Mouse (Mus musculus) hindbrain, embryonic 12.5 days (tissue): ENCODE data around the gene Grk2. TPM values are rescaled to one million over a fixed set of nuclear protein-coding genes. Genes with fewer than 3 reads are reported as not detected.
A peak's percentile ranks its signal among the peaks of the same experiment; 100 is the strongest.

Source experiments
- ATAC-seq: fragments of 200-750 bp; cut with Nextera tagmentation; 2 replicates; pipeline ENCODE4 v1.8.0; 2017; ENCODE audit warnings: moderate TSS enrichment; ENCODE audit not compliant: low FRiP score
- H3K27ac ChIP-seq: fragments of 300-500 bp; sonication (generic); 2 replicates; pipeline ENCODE4 v1.5.1; 2016; ENCODE audit warnings: mild to moderate bottlenecking
- H3K27me3 ChIP-seq: fragments of 300-500 bp; sonication (generic); 2 replicates; pipeline ENCODE4 v1.6.1; 2016; ENCODE audit warnings: mild to moderate bottlenecking
- H3K36me3 ChIP-seq: fragments of 300-500 bp; sonication (generic); 2 replicates; pipeline ENCODE4 v1.6.1; 2016; ENCODE audit warnings: mild to moderate bottlenecking
- H3K4me1 ChIP-seq: fragments of 300-500 bp; sonication (generic); 2 replicates; pipeline ENCODE4 v1.6.1; 2016
- H3K4me2 ChIP-seq: fragments of 300-500 bp; sonication (generic); replicated peaks from 2 replicates; pipeline ENCODE4 v1.6.1; 2016; ENCODE audit warnings: mild to moderate bottlenecking
- H3K4me3 ChIP-seq: fragments of 300-500 bp; sonication (generic); 2 replicates; pipeline ENCODE4 v1.5.1; 2016; ENCODE audit warnings: mild to moderate bottlenecking
- H3K9ac ChIP-seq: fragments of 300-500 bp; sonication (generic); 2 replicates; pipeline ENCODE4 v1.6.1; 2016; ENCODE audit warnings: mild to moderate bottlenecking, moderate library complexity
- H3K9me3 ChIP-seq: fragments of 300-500 bp; sonication (generic); replicated peaks from 2 replicates; pipeline ENCODE4 v1.6.1; 2016; ENCODE audit warnings: mild to moderate bottlenecking
- WGBS: fragments of 180-500 bp; shearing (Covaris S2); methylation state at CpG from one replicate; pipeline ENCODE4 v1.1.7; 2016; 5-methylcytosine and 5-hydroxymethylcytosine counted together
- polyA plus RNA-seq: library from polyadenylated mRNA; unstranded; fragments of >200 nt; fragmentation: Nextera tagmentation; extraction: Ambion mirVana; gene quantifications from 2 replicates; pipeline ENCODE4 v1.2.1, GENCODE M21; 2016

Grk2 gene
- polyA plus RNA-seq = 21.8 and 22.0 TPM in 2 replicates

DNA sequence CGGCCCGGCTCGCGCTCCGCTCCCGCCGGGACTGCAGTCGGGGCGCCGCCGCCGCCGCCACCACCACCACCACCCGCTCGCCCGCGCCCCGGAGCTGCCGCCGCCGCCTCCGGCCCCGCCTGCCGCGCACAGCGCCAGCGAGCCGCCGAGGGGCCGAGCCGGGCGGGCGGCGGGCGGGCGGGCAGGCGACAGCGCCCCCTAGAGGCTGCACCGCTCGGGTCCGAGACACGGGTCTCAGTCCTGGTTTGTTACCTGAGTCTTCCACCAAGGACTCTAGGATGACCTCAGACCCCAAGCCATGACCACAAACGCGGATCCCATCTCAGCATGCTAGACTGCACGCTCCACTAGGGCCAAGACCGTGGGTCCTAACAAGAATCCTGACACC, at the start of gene Grk2:
Gene Grk2 (minus strand): TSS at position 33 of the 388 bp plus-strand sequence.
- peaks cover 45% of the 10 kb centered on the region for H3K4me1 ChIP-seq
- H3K36me3 ChIP-seq = no peaks in the 10 kb centered on the region
- peak; percentile 75 for ATAC-seq

DNA sequence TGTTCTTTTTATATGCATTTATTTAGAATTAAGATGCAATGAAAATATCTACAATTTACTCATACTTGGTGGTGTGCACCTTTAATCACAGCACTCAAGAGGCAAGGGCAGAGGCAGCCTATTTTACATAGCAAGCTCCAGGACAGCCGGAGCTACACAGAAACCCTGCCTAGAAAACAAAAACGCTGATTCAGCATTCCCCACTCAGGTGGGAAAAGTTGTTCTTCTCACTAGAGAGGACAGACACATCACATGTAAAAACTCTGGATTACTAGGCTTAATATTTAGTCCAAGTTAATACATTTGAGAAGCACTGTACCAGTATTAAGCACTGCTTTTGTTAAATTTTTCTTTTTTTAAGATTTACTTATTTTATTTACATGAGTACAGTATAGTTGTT, 43.4 kb upstream of the Grk2 start:
- H3K4me2 ChIP-seq = no peak overlapping the region
- no peaks in the 10 kb centered on the region for H3K4me1 ChIP-seq
- no peak overlapping the region for H3K4me3 ChIP-seq
- no peaks in the 10 kb centered on the region for H3K27me3 ChIP-seq
- no peaks in the 10 kb centered on the region for H3K9me3 ChIP-seq
- peaks cover 41% of the 10 kb centered on the region for H3K36me3 ChIP-seq
- H3K27ac ChIP-seq = no peak overlapping the region
- no peak for ATAC-seq
- no peak overlapping the region for H3K9ac ChIP-seq
- WGBS = 90% methylated on average over 2 of the region's 2 CpGs

More for the DNA sequence above, at the start of gene Grk2:
- Histone ChIP-seq H3K27me3 (no peaks in the 10 kb centered on the region; the same call in 1 of the 2 replicates), H3K27ac (peak within 1 kb of the TSS; percentile 83), H3K4me3 (peak within 1 kb of the TSS; percentile 93), H3K9me3 (no peaks in the 10 kb centered on the region), H3K4me2 (peak within 1 kb of the TSS; percentile 81), H3K9ac (peak within 1 kb of the TSS; percentile 97)
- WGBS = under 1% methylated on average over 26 of the region's 46 CpGs

GRCm38 (mm10) chr19:4346479-4346878, 40.5 kb upstream of the Grk2 start:
- H3K27ac ChIP-seq = no peak overlapping the region
- H3K4me1 ChIP-seq = no peaks in the 10 kb centered on the region
- no peak overlapping the region for H3K4me3 ChIP-seq
- H3K36me3 ChIP-seq = peaks cover 44% of the 10 kb centered on the region
- ATAC-seq = no peak
- WGBS = 100% methylated on average over 1 of the region's 1 CpGs
- H3K9me3 ChIP-seq = no peaks in the 10 kb centered on the region
- H3K4me2 ChIP-seq = no peak overlapping the region
- no peak overlapping the region for H3K9ac ChIP-seq
- H3K27me3 ChIP-seq = no peaks in the 10 kb centered on the region

GRCm38 (mm10) chr19:4338162-4338561, 32.1 kb upstream of the Grk2 start:
- no peak overlapping the region for H3K27ac ChIP-seq
- peaks cover 11% of the 10 kb centered on the region for H3K4me1 ChIP-seq
- no peak overlapping the region for H3K9ac ChIP-seq
- H3K36me3 ChIP-seq = peaks cover 35% of the 10 kb centered on the region
- H3K4me2 ChIP-seq = no peak overlapping the region
- WGBS = 31% methylated on average over 2 of the region's 2 CpGs
- ATAC-seq = no peak
- H3K27me3 ChIP-seq = no peaks in the 10 kb centered on the region
- H3K9me3 ChIP-seq = no peaks in the 10 kb centered on the region
- H3K4me3 ChIP-seq = no peak overlapping the region

DNA sequence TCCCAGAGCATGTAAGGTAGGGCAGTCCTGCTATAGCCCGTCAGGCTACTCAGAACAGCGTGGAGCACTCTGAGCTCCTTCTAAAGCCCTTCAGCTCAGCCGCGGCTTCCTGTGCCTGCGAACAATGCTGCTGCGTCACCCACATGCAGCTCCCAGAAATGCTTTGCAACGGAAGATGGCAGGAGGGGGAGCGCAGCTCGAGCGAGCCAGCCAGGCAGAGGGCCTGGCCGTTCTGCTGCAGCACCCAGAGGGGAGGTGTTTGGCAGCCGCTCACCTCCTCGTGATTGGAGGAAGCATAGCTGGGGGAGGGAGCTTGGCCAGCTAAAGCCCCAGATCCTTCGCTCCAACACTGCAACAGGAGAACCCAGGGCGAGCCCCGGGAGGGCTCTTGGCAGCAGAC, 27.8 kb upstream of the Grk2 start:
- peaks cover 26% of the 10 kb centered on the region for H3K4me1 ChIP-seq
- H3K27me3 ChIP-seq = no peaks in the 10 kb centered on the region
- WGBS = 0% methylated on average over 16 of the region's 16 CpGs
- peaks cover 23% of the 10 kb centered on the region for H3K36me3 ChIP-seq
- H3K9me3 ChIP-seq = no peaks in the 10 kb centered on the region
- ATAC-seq = peak; percentile 98
- H3K4me3 ChIP-seq = peak overlapping the region; percentile 58
- H3K4me2 ChIP-seq = peak overlapping the region; percentile 84
- H3K27ac ChIP-seq = peak overlapping the region; percentile 92
- peak overlapping the region; percentile 77 for H3K9ac ChIP-seq

- H3K4me2 ChIP-seq = peak overlapping the region; percentile 84
- 0% methylated on average over 13 of the region's 13 CpGs for WGBS
- peaks cover 29% of the 10 kb centered on the region for H3K36me3 ChIP-seq
- H3K4me1 ChIP-seq = peaks cover 26% of the 10 kb centered on the region
- H3K9ac ChIP-seq = peak overlapping the region; percentile 77
- H3K4me3 ChIP-seq = peak overlapping the region; percentile 58
- peak; percentile 65 for ATAC-seq
- peak overlapping the region; percentile 92 for H3K27ac ChIP-seq
- no peaks in the 10 kb centered on the region for H3K9me3 ChIP-seq
- H3K27me3 ChIP-seq = no peaks in the 10 kb centered on the region
Observed at GRCm38 (mm10) chr19:4333100-4333775, 27.2 kb upstream of the Grk2 start.

DNA sequence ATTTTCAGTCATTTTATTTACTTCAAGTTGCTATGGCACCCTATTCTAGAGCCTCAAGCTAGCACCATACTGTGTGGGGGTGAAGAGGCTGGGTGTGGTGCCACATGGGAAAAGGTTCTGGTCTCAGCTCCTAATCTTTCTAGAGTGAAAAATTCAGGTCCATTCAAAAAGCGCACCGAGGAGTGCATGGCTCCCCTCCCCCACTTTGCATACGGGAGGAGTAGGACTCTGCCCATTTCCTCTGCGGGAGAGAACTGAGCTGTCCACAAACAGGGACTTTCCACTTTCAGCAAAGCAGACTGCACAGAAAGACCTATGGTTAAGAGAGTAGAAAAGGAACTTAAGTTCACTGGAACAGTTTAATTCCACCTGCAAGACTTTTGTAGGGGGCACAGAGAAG, 26.6 kb upstream of the Grk2 start:
- H3K9ac ChIP-seq = peak overlapping the region; percentile 77
- H3K9me3 ChIP-seq = no peaks in the 10 kb centered on the region
- H3K36me3 ChIP-seq = peaks cover 34% of the 10 kb centered on the region
- no peaks in the 10 kb centered on the region for H3K27me3 ChIP-seq
- no peak for ATAC-seq
- H3K27ac ChIP-seq = peak overlapping the region; percentile 92
- WGBS = under 1% methylated on average over 4 of the region's 4 CpGs
- H3K4me2 ChIP-seq = peak overlapping the region; percentile 84
- H3K4me1 ChIP-seq = peaks cover 26% of the 10 kb centered on the region
- H3K4me3 ChIP-seq = peak overlapping the region; percentile 58

- Histone ChIP-seq H3K4me3 (no peak overlapping the region), H3K27me3 (no peaks in the 10 kb centered on the region), H3K4me2 (0 out of 2 replicates have a peak overlapping the region, but pooled peaks have one; percentile 84), H3K9me3 (no peaks in the 10 kb centered on the region), H3K4me1 (peaks cover 26% of the 10 kb centered on the region), H3K9ac (no peak overlapping the region), H3K27ac (no peak overlapping the region), H3K36me3 (peaks cover 44% of the 10 kb centered on the region)
- WGBS = 93% methylated on average over 3 of the region's 3 CpGs
- no peak for ATAC-seq
Observed at GRCm38 (mm10) chr19:4331273-4331672, 25.3 kb upstream of the Grk2 start.

DNA sequence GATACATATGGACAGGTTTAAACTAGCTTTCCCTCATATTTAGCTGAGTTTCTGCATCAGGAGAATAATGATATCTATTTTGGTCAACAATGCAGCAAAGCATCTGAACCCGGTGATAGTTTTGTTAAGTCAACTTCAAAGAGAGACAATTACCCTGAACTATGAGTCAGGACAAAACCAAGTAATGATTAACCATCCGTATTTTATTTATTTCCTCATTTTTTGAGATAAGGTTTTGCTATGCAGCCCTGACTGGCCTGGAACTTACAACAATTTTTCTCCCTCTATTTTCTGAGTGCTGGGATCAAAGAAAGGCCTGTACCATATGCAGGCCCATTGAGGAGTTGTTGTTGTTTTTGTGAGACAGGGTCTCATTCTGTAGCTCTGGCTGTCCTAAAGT, 24.6 kb upstream of the Grk2 start:
- H3K36me3 ChIP-seq = peaks cover 50% of the 10 kb centered on the region
- ATAC-seq = no peak

GRCm38 (mm10) chr19:4328737-4329304, 22.8 kb upstream of the Grk2 start:
- no peak for ATAC-seq
- H3K27me3 ChIP-seq = no peaks in the 10 kb centered on the region
- no peaks in the 10 kb centered on the region for H3K9me3 ChIP-seq
- no peak overlapping the region for H3K4me3 ChIP-seq
- WGBS = 92% methylated on average over 8 of the region's 8 CpGs
- no peak overlapping the region for H3K27ac ChIP-seq
- peaks cover 67% of the 10 kb centered on the region for H3K36me3 ChIP-seq
- peaks cover 18% of the 10 kb centered on the region for H3K4me1 ChIP-seq
- H3K9ac ChIP-seq = no peak overlapping the region
- no peak overlapping the region for H3K4me2 ChIP-seq

More for the DNA sequence above, 24.6 kb upstream of the Grk2 start:
- Histone ChIP-seq H3K4me1 (peaks cover 26% of the 10 kb centered on the region), H3K9me3 (no peaks in the 10 kb centered on the region), H3K27ac (no peak overlapping the region), H3K9ac (no peak overlapping the region), H3K4me3 (no peak overlapping the region), H3K27me3 (no peaks in the 10 kb centered on the region), H3K4me2 (no peak overlapping the region)
- WGBS = 91% methylated on average over 2 of the region's 2 CpGs

- H3K4me3 ChIP-seq = no peak overlapping the region
- 91% methylated on average over 1 of the region's 1 CpGs for WGBS
Observed at GRCm38 (mm10) chr19:4326881-4327280, 20.9 kb upstream of the Grk2 start.

DNA sequence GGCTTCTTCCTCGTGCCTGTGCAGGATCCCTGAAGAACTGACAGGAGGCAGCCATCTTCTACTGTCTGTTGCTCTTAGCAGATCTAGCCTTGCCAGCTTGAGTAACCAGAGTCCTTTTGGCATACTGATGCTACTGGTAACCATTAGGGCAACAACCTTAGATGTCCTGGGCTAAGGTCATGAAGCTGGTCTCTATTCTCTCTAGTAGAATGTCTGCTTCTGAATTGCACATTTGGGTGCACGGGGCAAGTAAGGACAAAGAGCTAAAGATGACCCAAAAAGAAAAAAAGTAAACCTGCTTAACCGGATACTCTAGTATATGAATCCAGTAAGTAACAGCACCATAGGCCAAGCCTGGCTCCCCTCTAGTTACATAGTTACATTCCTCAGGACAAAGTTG, 20.1 kb upstream of the Grk2 start:
- peaks cover 89% of the 10 kb centered on the region for H3K36me3 ChIP-seq
- H3K4me3 ChIP-seq = no peak overlapping the region
- H3K9me3 ChIP-seq = no peaks in the 10 kb centered on the region
- H3K4me1 ChIP-seq = no peaks in the 10 kb centered on the region
- WGBS = 90% methylated on average over 3 of the region's 3 CpGs
- no peak for ATAC-seq
- H3K4me2 ChIP-seq = no peak overlapping the region
- H3K27ac ChIP-seq = no peak overlapping the region
- H3K9ac ChIP-seq = no peak overlapping the region
- no peaks in the 10 kb centered on the region for H3K27me3 ChIP-seq

More at GRCm38 (mm10) chr19:4326881-4327280, 20.9 kb upstream of the Grk2 start:
- no peak for ATAC-seq
- H3K4me2 ChIP-seq = no peak overlapping the region
- H3K9me3 ChIP-seq = no peaks in the 10 kb centered on the region
- no peaks in the 10 kb centered on the region for H3K27me3 ChIP-seq
- H3K9ac ChIP-seq = no peak overlapping the region
- no peak overlapping the region for H3K27ac ChIP-seq
- H3K4me1 ChIP-seq = peaks cover 4% of the 10 kb centered on the region
- H3K36me3 ChIP-seq = peaks cover 84% of the 10 kb centered on the region

GRCm38 (mm10) chr19:4322134-4322533, 16.1 kb upstream of the Grk2 start:
- Histone ChIP-seq H3K36me3 (peaks cover 92% of the 10 kb centered on the region), H3K27ac (no peak overlapping the region), H3K4me2 (no peak overlapping the region), H3K4me1 (no peaks in the 10 kb centered on the region), H3K9ac (no peak overlapping the region), H3K4me3 (no peak overlapping the region), H3K9me3 (no peaks in the 10 kb centered on the region), H3K27me3 (no peaks in the 10 kb centered on the region)
- ATAC-seq = no peak
- 92% methylated on average over 3 of the region's 3 CpGs for WGBS
